Mouse (Mus musculus): ENCODE measurements around the gene Npc2. TPM values are rescaled to one million over a fixed set of nuclear protein-coding genes. Genes with fewer than 3 reads are reported as not detected.

Npc2 gene
- total RNA-seq, 4 experiments from 2014 or later = 30.5 to 57.3 (median 41.3) TPM

DNA sequence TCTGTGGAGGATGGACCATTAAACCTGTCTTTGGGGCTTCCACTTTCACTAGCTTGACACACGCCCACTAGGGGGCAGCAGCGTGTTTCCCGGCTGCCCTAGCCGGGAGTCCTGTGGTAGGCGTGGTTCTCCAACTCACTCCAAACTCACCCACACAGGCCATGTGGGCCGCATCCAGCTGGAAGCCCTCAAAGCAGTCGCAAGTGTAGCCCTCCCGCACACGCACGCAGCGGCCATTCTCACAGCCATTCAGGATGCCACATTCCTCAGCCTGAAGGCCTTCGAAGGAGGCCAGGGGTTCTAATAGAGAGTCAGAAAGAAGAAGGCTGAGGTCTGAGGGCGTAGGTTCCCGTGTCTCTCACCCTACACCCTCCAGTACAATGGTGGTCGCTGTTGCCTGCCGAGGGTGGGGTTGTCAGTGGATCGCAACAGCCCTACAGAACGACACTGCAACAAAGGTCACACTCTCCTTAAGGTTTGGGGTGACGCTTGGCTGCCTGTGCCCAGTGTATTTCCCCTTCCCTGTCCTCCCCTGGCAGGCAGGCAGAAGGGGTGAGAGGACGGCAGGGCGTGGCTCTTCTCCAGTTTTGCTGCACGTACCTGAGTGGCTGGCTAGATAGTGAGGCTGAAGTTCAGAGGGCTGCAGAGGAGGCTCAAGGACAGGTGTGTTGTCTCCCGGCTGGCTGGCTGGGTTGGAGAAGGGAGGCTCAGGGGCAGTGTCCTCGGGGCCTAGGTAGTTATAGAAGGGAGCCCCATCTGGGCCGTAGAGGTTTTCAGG is 11.8 kb upstream of the Npc2 start:
- peak; percentile 71 to 79 for DNase-seq (ENCODE audit: low spot score in 2 of 2)

- DNase-seq (ENCODE audit: low spot score in 2 of 2) = no peak
Observed at GRCm38 (mm10) chr12:84776229-84776628, 3.3 kb upstream of the Npc2 start.

- no peak for DNase-seq (ENCODE audit: low spot score in 2 of 2)
Observed at GRCm38 (mm10) chr12:84774376-84774775, 1.4 kb upstream of the Npc2 start.

- no peak for DNase-seq (ENCODE audit: low spot score in 2 of 2)
Observed at GRCm38 (mm10) chr12:84773476-84773875, 524 bp upstream of the Npc2 start.

DNA sequence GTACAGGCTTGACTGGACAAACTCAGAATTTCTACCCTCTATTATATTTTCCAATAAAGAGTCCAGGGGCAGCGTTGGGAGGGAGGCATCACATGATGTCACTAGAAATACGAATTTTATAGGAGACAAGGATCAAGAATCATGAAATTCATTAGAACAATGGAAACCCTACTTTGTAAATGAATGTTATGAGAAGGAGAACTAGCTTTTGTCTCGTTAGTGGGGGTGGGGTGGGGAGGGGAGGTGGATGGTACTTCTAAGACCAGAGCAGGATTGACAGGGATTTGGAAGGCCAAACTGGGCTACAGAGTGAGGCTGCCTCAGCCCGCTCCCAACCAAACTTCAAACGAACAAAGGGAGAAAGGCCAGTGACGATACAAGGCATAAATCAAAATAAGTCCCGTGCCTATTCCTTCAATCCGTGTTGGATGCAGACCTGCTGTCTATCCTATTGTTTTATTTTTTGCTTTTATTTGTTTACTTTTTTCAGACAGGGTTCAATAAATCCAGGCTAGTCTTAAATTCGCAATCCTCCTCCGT is 901 bp downstream of the Npc2 start:
- no peak for DNase-seq (ENCODE audit: low spot score in 2 of 2)

DNA sequence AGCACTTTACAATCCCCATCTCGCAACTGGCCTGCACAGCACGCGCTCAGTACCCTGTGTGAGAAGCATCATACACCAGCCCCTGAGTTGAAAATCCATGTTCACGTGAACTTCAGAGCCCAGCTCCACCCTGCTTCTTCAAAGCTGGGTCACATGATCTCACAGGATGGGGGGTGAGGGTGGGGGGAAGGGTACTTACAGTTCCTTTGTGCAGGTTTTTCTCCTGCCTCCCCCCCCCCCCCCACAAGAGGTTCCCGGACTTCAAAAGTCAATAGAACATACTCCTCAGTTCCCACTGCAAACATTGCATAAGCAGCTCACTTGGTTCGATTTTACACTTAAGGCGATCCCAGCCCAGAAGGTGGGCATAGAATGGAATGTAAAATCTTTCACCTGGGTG is 3.3 kb downstream of the Npc2 start:
- no peak for DNase-seq (ENCODE audit: low spot score in 2 of 2)

- no peak for DNase-seq (ENCODE audit: low spot score in 2 of 2)
Observed at GRCm38 (mm10) chr12:84767510-84767909, 5.4 kb downstream of the Npc2 start.

DNA sequence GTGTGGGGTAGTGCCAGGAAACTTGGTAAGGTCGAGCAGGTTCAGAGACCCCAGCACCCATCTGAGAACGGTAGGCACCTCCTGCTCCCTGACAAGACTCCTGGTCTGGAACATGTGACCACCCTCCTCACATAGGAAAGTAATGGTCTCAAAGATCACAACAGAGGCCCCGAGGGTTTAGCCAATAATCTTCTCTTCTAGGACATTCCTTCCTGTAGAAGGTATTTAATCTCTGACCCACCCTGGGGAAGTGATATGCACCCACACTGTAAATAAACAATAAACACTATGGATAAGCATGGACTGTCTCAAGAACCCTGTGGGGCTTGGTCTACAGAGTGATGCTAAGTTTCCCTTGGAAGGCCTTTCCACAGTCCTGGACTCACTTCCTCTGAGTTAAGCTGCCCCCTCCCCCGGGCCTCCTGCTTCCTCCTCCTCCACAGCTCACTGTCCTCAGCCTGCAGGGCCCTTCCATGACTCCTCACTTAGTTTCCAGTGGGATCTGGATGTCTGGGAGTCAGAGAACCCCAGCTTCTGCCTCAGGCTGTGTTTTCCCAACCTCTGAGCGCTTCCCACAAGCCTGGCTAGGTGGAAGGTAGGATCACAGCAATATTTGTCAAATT is 6.7 kb downstream of the Npc2 start:
- no peak for DNase-seq (ENCODE audit: low spot score in 2 of 2)

DNA sequence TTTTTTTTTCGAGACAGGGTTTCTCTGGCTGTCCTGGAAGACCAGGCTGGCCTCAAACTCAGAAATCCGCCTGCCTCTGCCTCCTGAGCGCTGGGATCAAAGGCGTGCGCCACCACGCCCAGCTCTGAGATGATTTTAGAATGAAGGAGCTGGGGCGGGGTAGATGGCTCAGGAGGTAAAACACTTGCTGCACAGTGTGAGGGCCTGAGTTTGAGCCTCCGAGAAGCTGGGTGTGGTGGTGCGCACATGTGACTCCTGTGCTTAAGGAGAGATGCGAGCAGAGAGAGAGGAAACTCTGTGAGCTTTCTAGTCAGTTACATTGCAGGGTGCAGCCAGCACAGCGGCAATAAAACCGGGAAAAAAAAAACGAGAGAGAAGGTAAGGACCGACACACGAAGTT is 7.4 kb downstream of the Npc2 start:
- DNase-seq (ENCODE audit: low spot score in 2 of 2) = no peak

DNA sequence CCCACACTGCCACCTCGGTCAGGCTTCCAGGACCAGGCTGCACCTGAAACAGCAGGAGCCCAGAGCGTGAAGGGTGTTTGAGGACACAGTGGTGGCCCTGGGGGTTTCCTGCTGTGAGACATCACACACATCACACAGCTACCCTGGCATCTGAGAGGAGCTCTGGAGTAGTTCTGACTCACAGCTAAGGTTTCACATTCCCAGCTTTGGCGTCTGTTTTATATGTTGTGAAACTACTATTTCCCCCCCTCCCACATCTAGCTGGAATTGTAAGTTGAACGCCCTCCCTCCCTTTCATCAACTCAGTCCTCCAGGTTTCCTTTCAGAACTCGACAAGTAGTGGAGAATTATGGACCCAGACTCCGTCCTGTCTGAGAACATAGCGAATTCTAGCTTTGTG is 8.2 kb downstream of the Npc2 start:
- DNase-seq (ENCODE audit: low spot score in 2 of 2) = no peak

- no peak for DNase-seq (ENCODE audit: low spot score in 2 of 2)
Observed at GRCm38 (mm10) chr12:84763577-84764218, 9.3 kb downstream of the Npc2 start.

DNA sequence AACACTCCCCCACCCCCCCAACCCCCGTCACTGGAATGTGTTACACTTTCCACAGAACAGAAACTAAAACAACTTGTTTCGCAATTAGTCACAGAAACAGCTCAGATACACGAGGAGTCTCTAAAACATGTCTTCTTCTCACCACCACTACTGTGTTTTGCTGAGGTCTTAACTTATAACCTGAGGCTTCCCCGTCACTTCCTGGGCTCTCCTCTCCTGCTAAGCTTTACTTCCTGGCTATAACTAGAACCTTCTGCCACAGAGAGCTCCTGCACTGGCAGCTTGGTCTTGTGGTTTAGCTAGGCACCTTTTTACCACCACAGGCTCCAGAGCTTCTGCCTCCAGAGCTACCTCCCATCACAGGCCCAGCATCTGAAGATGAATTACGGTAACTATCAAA is 10.4 kb downstream of the Npc2 start:
- no peak for DNase-seq (ENCODE audit: low spot score in 2 of 2)

GRCm38 (mm10) chr12:84759063-84759462 is 13.9 kb downstream of the Npc2 start:
- no peak for DNase-seq (ENCODE audit: low spot score in 2 of 2)

GRCm38 (mm10) chr12:84756016-84756415 is 16.9 kb downstream of the Npc2 start:
- DNase-seq (ENCODE audit: low spot score in 2 of 2) = peak in 1 of 2 experiments; percentile 87

DNA sequence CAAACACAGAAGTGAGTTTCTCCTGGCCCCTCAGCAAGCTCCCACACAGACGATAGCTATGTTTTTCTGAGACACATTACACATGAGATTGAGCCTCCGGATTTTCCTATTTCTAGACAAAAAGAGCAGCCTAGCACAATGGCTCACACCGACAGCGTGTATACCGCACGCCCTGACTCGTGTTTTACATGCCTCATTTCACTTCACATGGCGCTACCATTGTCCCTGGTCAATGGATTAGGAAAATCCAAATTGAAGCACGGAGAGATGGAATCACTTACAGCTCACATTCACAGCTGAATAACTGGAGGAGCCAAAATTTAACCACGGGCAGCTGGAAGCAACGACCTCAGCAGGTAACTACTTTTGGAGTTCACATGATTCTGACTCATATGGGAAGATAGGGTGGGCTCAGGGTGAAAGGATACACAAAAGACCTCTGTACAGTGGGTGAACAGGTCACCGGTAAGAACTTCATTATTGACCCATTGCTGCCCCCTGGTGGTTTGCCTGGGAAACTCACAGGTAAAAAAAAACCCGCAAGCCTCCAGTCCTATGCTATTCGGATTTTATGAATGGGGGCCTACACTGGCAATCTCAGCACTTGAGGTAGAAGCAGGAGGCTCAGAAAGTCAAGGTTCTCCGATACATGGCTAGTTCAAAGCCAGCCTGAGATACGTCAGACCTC is 17.8 kb downstream of the Npc2 start:
- DNase-seq (ENCODE audit: low spot score in 2 of 2) = peak in 1 of 2 experiments; percentile 52

- no peak for DNase-seq (ENCODE audit: low spot score in 2 of 2)
Observed at GRCm38 (mm10) chr12:84752131-84752977, 20.6 kb downstream of the Npc2 start.

DNA sequence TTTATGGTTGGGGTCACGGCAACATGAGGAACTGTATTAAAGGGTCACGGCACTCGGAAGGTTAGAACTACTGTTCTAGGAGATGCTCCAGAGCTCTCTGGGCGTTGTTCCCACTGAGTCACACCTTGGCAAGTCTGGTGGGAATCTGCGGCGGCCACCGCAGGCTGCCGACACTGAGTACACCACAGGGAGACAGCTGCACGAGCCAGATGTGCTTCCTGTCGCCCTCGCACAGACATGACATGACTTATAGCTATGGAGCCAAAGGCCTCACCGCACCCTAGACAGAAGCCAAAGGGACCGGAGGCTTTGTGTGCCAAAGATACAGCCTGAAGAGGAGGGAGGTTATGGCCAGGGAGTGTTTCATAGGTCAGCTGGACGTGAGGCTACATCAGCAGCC is 22.3 kb downstream of the Npc2 start:
- no peak for DNase-seq (ENCODE audit: low spot score in 2 of 2)

- DNase-seq (ENCODE audit: low spot score in 2 of 2) = no peak
Observed at GRCm38 (mm10) chr12:84748134-84748533, 24.8 kb downstream of the Npc2 start.

- no peak for DNase-seq (ENCODE audit: low spot score in 2 of 2)
Observed at GRCm38 (mm10) chr12:84745700-84746099, 27.3 kb downstream of the Npc2 start.

DNA sequence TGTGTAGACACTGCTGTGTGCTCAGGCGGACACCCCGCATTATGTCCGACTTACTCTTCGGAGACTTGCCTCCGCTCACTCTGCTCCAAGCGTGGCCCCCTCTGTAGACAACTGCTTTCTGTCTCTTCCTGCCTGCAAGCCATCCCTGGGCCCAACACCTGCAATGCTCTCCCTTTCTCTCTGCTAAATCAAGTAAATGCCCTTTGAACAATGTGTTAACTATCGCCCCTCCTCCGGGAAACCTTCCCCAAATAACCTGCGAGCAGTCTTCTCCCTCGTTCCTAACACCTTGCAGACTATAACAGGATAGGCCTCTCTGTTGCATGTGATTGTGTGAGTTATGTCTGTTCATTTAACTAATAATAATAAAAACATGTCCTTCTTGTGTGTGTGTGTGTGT is 29.5 kb downstream of the Npc2 start:
- no peak for DNase-seq (ENCODE audit: low spot score in 2 of 2)

GRCm38 (mm10) chr12:84733366-84733765 is 39.6 kb downstream of the Npc2 start:
- no peak for DNase-seq (ENCODE audit: low spot score in 2 of 2)
